Mouse (Mus musculus) MEL (cell line): ENCODE data around the gene Polr2c. TPM values are rescaled to one million over a fixed set of nuclear protein-coding genes. Genes with fewer than 3 reads are reported as not detected.
A peak's percentile ranks its signal among the peaks of the same experiment; 100 is the strongest.

Source experiments
- DNase-seq: peaks from one replicate; pipeline ENCODE4 v3.0.0; 2011; ENCODE audit warnings: low read depth, low spot score
- H3K27ac ChIP-seq: 2 replicates; pipeline ENCODE4 v1.5.1; 2012; ENCODE audit warnings: low read depth, mild to moderate bottlenecking, control low read depth, low read length, moderate library complexity; ENCODE audit not compliant: control insufficient read depth
- H3K27me3 ChIP-seq, 2 experiments: fragments of 150-350 bp in 1 of 2; sonication (generic) in 1 of 2; 2 replicates each; pipeline ENCODE4 v1.6.1; 2012; ENCODE audit warnings: low read length in 2 of 2, mild to moderate bottlenecking in 2 of 2, improper control_type of control experiment in 1 of 2, moderate library complexity in 1 of 2; ENCODE audit not compliant: insufficient read depth in 2 of 2, control insufficient read depth in 1 of 2
- H3K36me3 ChIP-seq, 2 experiments: 2 replicates each; pipeline ENCODE4 v1.6.1; 2012 to 2014; ENCODE audit warnings: low read length in 2 of 2, improper control_type of control experiment in 1 of 2, inconsistent platforms in 1 of 2, mild to moderate bottlenecking in 1 of 2; ENCODE audit not compliant: insufficient read depth in 2 of 2, control insufficient read depth in 1 of 2
- H3K4me1 ChIP-seq, 2 experiments: fragments of 150-350 bp in 1 of 2; sonication (generic) in 1 of 2; 2 replicates each; pipeline ENCODE4 v1.6.1; 2012; ENCODE audit warnings: low read length in 2 of 2, improper control_type of control experiment in 1 of 2, mild to moderate bottlenecking in 1 of 2; ENCODE audit not compliant: insufficient read depth in 2 of 2, control insufficient read depth in 1 of 2
- H3K4me3 ChIP-seq, 2 experiments: fragments of 150-350 bp in 1 of 2; sonication (generic) in 1 of 2; 2 replicates each; pipeline ENCODE4 v1.5.1; 2012; ENCODE audit warnings: low read depth in 2 of 2, low read length in 2 of 2, mild to moderate bottlenecking in 2 of 2, moderate library complexity in 2 of 2, control low read depth in 1 of 2, improper control_type of control experiment in 1 of 2; ENCODE audit not compliant: control insufficient read depth in 1 of 2, insufficient read depth in 1 of 2
- H3K79me2 ChIP-seq: 2 replicates; pipeline ENCODE4 v1.6.1; 2012; ENCODE audit warnings: mild to moderate bottlenecking, low read length, moderate library complexity; ENCODE audit not compliant: control insufficient read depth, poor library complexity, insufficient read depth
- H3K9ac ChIP-seq: 2 replicates; pipeline ENCODE4 v1.6.1; 2012; ENCODE audit warnings: low read depth, mild to moderate bottlenecking, control low read depth, low read length, moderate library complexity; ENCODE audit not compliant: control insufficient read depth, poor library complexity, severe bottlenecking
- H3K9me3 ChIP-seq: fragments of 150-350 bp; sonication (generic); replicated peaks from 2 replicates; pipeline ENCODE4 v1.6.1; 2012; ENCODE audit warnings: mild to moderate bottlenecking, low read length, improper control_type of control experiment, moderate library complexity; ENCODE audit not compliant: insufficient read depth
- CTCF ChIP-seq, 3 experiments: IDR thresholded peaks in 2 of 3; conservative IDR thresholded peaks in 1 of 3; 2 replicates each; pipeline ENCODE4 v1.5.1; 2011 to 2012; ENCODE audit warnings: low read length in 3 of 3, low read depth in 2 of 3, mild to moderate bottlenecking in 2 of 3, improper control_type of control experiment in 1 of 3, inconsistent platforms in 1 of 3, mixed read lengths in 1 of 3, moderate library complexity in 1 of 3; ENCODE audit not compliant: control insufficient read depth in 1 of 3, insufficient read depth in 1 of 3, poor library complexity in 1 of 3, severe bottlenecking in 1 of 3
- E2F4 ChIP-seq: IDR thresholded peaks from 2 replicates; pipeline ENCODE4 v1.6.1; 2011; ENCODE audit warnings: low read depth, low read length, improper control_type of control experiment, borderline replicate concordance
- ELF1 ChIP-seq: IDR thresholded peaks from 2 replicates; pipeline ENCODE4 v1.6.1; 2014; ENCODE audit warnings: low read depth, mild to moderate bottlenecking, inconsistent platforms, low read length, improper control_type of control experiment, moderate library complexity
- ETS1 ChIP-seq: IDR thresholded peaks from 2 replicates; pipeline ENCODE4 v1.6.1; 2012; ENCODE audit warnings: low read depth, mild to moderate bottlenecking, inconsistent platforms, low read length, improper control_type of control experiment, moderate library complexity
- HCFC1 ChIP-seq: IDR thresholded peaks from 2 replicates; pipeline ENCODE4 v1.6.1; 2012; ENCODE audit warnings: low read depth, mild to moderate bottlenecking, inconsistent platforms, low read length, improper control_type of control experiment, moderate library complexity
- JUND ChIP-seq: IDR thresholded peaks from 2 replicates; pipeline ENCODE4 v1.6.1; 2011; ENCODE audit warnings: low read depth, mild to moderate bottlenecking, improper control_type of control experiment, low read length
- KAT2A ChIP-seq: conservative IDR thresholded peaks from 2 replicates; pipeline ENCODE4 v1.6.1; 2012; ENCODE audit warnings: low read depth, low read length, improper control_type of control experiment, inconsistent platforms
- MAFK ChIP-seq: IDR thresholded peaks from 2 replicates; pipeline ENCODE4 v1.6.1; 2011; ENCODE audit warnings: low read depth, mild to moderate bottlenecking, low read length, improper control_type of control experiment, borderline replicate concordance
- MXI1 ChIP-seq: IDR thresholded peaks from 2 replicates; pipeline ENCODE4 v1.6.1; 2011; ENCODE audit warnings: mild to moderate bottlenecking, low read depth, low read length, improper control_type of control experiment
- MYC ChIP-seq: IDR thresholded peaks from 2 replicates; pipeline ENCODE4 v1.6.1; 2011; ENCODE audit warnings: low read depth, mild to moderate bottlenecking, low read length, improper control_type of control experiment, moderate library complexity
- NELFE ChIP-seq: IDR thresholded peaks from 2 replicates; pipeline ENCODE4 v1.6.1; 2011; ENCODE audit warnings: low read depth, low read length, improper control_type of control experiment
- NRF1 ChIP-seq: IDR thresholded peaks from 2 replicates; pipeline ENCODE4 v1.6.1; 2014; ENCODE audit warnings: low read depth, mild to moderate bottlenecking, inconsistent platforms, low read length, improper control_type of control experiment, moderate library complexity; ENCODE audit not compliant: poor library complexity, insufficient read depth, severe bottlenecking
- RAD21 ChIP-seq: IDR thresholded peaks from 2 replicates; pipeline ENCODE4 v1.6.1; 2011; ENCODE audit warnings: mild to moderate bottlenecking, low read depth, low read length, improper control_type of control experiment
- RCOR1 ChIP-seq: IDR thresholded peaks from 2 replicates; pipeline ENCODE4 v1.6.1; 2012; ENCODE audit warnings: low read depth, mild to moderate bottlenecking, inconsistent platforms, low read length, improper control_type of control experiment
- SMC3 ChIP-seq: IDR thresholded peaks from 2 replicates; pipeline ENCODE4 v1.6.1; 2011; ENCODE audit warnings: low read depth, low read length, improper control_type of control experiment
- TAL1 ChIP-seq: IDR thresholded peaks from 2 replicates; pipeline ENCODE4 v1.6.1; 2012; ENCODE audit warnings: mild to moderate bottlenecking, inconsistent platforms, low read length, moderate library complexity, mixed read lengths
- TBP ChIP-seq: IDR thresholded peaks from 2 replicates; pipeline ENCODE4 v1.8.0; 2011; ENCODE audit warnings: low read depth, low read length, improper control_type of control experiment
- UBTF ChIP-seq: IDR thresholded peaks from 2 replicates; pipeline ENCODE4 v1.6.1; 2012; ENCODE audit warnings: low read depth, mild to moderate bottlenecking, inconsistent platforms, low read length, improper control_type of control experiment, moderate library complexity, borderline replicate concordance; ENCODE audit not compliant: insufficient read depth
- USF1 ChIP-seq: IDR thresholded peaks from 2 replicates; pipeline ENCODE4 v1.6.1; 2014; ENCODE audit warnings: low read depth, mild to moderate bottlenecking, inconsistent platforms, low read length, improper control_type of control experiment, moderate library complexity
- ZKSCAN1 ChIP-seq: IDR thresholded peaks from 2 replicates; pipeline ENCODE4 v1.6.1; 2012; ENCODE audit warnings: low read depth, mild to moderate bottlenecking, inconsistent platforms, low read length, improper control_type of control experiment, moderate library complexity
- ZMIZ1 ChIP-seq: IDR thresholded peaks from 2 replicates; pipeline ENCODE4 v1.6.1; 2012; ENCODE audit warnings: low read depth, mild to moderate bottlenecking, inconsistent platforms, low read length, improper control_type of control experiment, moderate library complexity
- polyA plus RNA-seq, 2 experiments: library from polyadenylated mRNA; stranded (reverse) in 1 of 2; unstranded in 1 of 2; fragments of >175 nt in 1 of 2; fragments of >200 nt in 1 of 2; gene quantifications; 2 replicates each; pipeline versions ENCODE4 v1.2.1 to v1.2.4; 2012; ENCODE audit warnings: low replicate concordance in 2 of 2, low read depth in 1 of 2; ENCODE audit not compliant: insufficient read length in 2 of 2, insufficient read depth in 1 of 2, missing spikeins in 1 of 2
- total RNA-seq: library from RNA; depleted of rRNA; stranded (reverse); fragments of 300-350 nt; gene quantifications from 2 replicates; pipeline ENCODE4 v1.2.3, GENCODE M21; 2012

Gene Polr2c
- total and polyA plus RNA-seq, 3 experiments = 92.5 to 181 (median 151) TPM

DNA sequence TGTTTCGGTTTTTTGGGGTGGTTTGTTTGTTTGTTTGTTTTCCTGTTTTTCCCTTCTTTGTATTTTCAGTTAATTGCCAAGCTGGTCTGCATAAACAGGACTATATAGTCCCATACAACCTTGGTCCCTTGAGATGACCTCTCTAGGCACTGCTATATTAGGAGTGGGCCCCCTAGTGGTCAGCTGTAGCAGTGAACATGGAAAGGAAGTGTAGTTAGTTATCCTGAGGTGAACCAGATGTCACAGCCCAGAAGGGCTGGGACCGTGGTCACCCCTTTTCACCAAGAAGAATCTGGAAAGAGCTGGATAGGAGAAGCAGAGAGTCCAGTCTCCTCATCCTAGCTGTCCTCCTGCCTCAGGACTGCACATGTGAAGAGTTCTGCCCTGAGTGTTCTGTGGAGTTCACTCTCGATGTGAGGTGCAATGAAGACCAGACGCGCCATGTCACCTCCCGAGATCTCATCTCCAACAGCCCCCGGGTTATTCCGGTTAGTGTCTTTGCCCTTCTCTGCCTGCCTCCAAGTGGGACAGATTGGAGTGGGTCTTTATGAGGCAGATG lies 4.2 kb downstream of the Polr2c start:
- TF ChIP-seq CTCF (IDR thresholded peaks at IDR 0.05 in 2 of 3, conservative IDR thresholded peaks at IDR 0.05 in 1 of 3; ENCODE audit: control insufficient read depth in 1 of 3, insufficient read depth in 1 of 3, low read depth in 2 of 3, low read length in 3 of 3, poor library complexity in 1 of 3, severe bottlenecking in 1 of 3) (peak; percentile 67 to 89 (median 85)), NRF1 (no peak), NELFE (no peak), ZMIZ1 (no peak), USF1 (no peak), MYC (0 out of 2 replicates have a peak, but pooled peaks have one; percentile 22), HCFC1 (peak; percentile 46; the same call in 1 of the 2 replicates), SMC3 (peak; percentile 35), KAT2A (no peak)
- Histone ChIP-seq H3K27ac (no peak overlapping the region), H3K36me3 (peaks cover 3 to 10% of the 10 kb centered on the region in 2 experiments), H3K27me3 (no peaks in the 10 kb centered on the region), H3K4me3 (no peak overlapping the region), H3K4me1 (0 out of 4 replicates have a peak, but pooled peaks cover 0 to 3% of the 10 kb centered on the region in 2 experiments), H3K79me2 (peaks cover 17% of the 10 kb centered on the region), H3K9me3 (no peaks in the 10 kb centered on the region), H3K9ac (no peak overlapping the region)
- DNase-seq = peak; percentile 77

DNA sequence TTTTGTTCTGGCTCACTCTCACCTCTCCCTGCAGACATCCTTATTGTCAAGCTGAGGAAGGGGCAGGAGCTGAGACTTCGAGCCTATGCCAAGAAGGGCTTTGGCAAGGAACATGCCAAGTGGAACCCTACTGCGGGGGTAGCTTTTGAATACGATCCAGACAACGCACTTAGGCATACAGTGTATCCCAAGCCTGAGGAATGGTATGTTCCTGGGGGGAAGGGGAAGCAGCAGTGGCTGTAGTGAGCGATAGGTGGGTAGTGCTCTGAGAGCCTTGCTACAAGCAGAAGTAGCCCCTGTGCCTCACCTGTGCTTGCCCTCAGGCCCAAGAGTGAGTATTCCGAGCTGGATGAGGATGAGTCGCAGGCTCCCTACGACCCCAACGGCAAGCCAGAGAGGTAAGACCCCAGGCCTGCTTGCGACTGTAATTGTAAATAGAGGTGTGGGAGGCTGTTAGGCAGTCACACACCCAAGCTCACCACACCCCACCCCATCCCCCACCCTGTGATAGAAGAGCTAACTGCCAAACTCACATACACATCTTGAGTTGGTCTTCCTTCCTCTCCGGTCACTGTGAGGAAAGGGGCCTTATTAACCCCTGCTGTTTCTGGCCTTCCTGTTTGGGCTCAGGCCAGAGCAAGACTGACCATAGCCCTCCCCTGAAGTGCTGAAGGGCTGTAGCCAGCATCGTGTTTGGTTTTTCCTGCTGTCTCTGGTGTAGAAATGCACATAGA lies 5.4 kb downstream of the Polr2c start:
- no peak for DNase-seq
- Histone ChIP-seq H3K27me3 (no peaks in the 10 kb centered on the region), H3K9me3 (no peaks in the 10 kb centered on the region), H3K79me2 (peaks cover 14% of the 10 kb centered on the region), H3K27ac (no peak overlapping the region), H3K4me1 (0 out of 4 replicates have a peak, but pooled peaks cover 0 to 3% of the 10 kb centered on the region in 2 experiments), H3K36me3 (peaks cover 3 to 7% of the 10 kb centered on the region in 2 experiments), H3K9ac (no peak overlapping the region), H3K4me3 (no peak overlapping the region)
- no peak for TF ChIP-seq TAL1
- no peak for TF ChIP-seq UBTF
- no peak for TF ChIP-seq HCFC1
- no peak for TF ChIP-seq ETS1
- no peak for TF ChIP-seq JUND
- no peak for TF ChIP-seq SMC3
- no peak for TF ChIP-seq RCOR1
- TF ChIP-seq CTCF (IDR thresholded peaks at IDR 0.05 in 2 of 3, conservative IDR thresholded peaks at IDR 0.05 in 1 of 3; ENCODE audit: control insufficient read depth in 1 of 3, insufficient read depth in 1 of 3, low read depth in 2 of 3, low read length in 3 of 3, poor library complexity in 1 of 3, severe bottlenecking in 1 of 3) = no peak
- no peak for TF ChIP-seq TBP
- TF ChIP-seq E2F4 = no peak
- no peak for TF ChIP-seq MYC
- TF ChIP-seq MXI1 = no peak
- TF ChIP-seq ZKSCAN1 = no peak
- no peak for TF ChIP-seq ELF1
- TF ChIP-seq RAD21 = no peak
- no peak for TF ChIP-seq MAFK
